Mouse (Mus musculus): ENCODE measurements at regions not wholly inside any gene's neighbourhood (a gene's known extent, or its start where the extent isn't known, plus 50 kb on each side); places are given as distances from the start of the nearest gene placed in this dataset.

- no peak for ATAC-seq (replicated peaks; ENCODE audit: low FRiP score, poor library complexity, severe bottlenecking)
These were observed 203.1 kb upstream of the Gm9833 start for GRCm38 (mm10) chr3:9884691-9885354.

GRCm38 (mm10) chr3:9885565-9885964 lies 202.3 kb upstream of the Gm9833 start:
- no peak for ATAC-seq (replicated peaks; ENCODE audit: low FRiP score, poor library complexity, severe bottlenecking)

GRCm38 (mm10) chr3:9886077-9886476 lies 201.8 kb upstream of the Gm9833 start:
- ATAC-seq (replicated peaks; ENCODE audit: low FRiP score, poor library complexity, severe bottlenecking): no peak

GRCm38 (mm10) chr3:9886765-9887626 lies 200.9 kb upstream of the Gm9833 start:
- ATAC-seq (replicated peaks; ENCODE audit: low FRiP score, poor library complexity, severe bottlenecking): no peak

GRCm38 (mm10) chr3:9887627-9887994 lies 200.3 kb upstream of the Gm9833 start:
- ATAC-seq (replicated peaks; ENCODE audit: low FRiP score, poor library complexity, severe bottlenecking): no peak

GRCm38 (mm10) chr3:9888051-9888450 lies 199.9 kb upstream of the Gm9833 start:
- no peak for ATAC-seq (replicated peaks; ENCODE audit: low FRiP score, poor library complexity, severe bottlenecking)

GRCm38 (mm10) chr3:9892884-9893494 lies 194.9 kb upstream of the Gm9833 start:
- no peak for ATAC-seq (replicated peaks; ENCODE audit: low FRiP score, poor library complexity, severe bottlenecking)

- ATAC-seq (replicated peaks; ENCODE audit: low FRiP score, poor library complexity, severe bottlenecking): no peak
These were observed 192.3 kb upstream of the Gm9833 start for GRCm38 (mm10) chr3:9895396-9896135.

- no peak for ATAC-seq (replicated peaks; ENCODE audit: low FRiP score, poor library complexity, severe bottlenecking)
These were observed 191.6 kb upstream of the Gm9833 start for GRCm38 (mm10) chr3:9896303-9896702.

GRCm38 (mm10) chr3:9901663-9902062 lies 186.2 kb upstream of the Gm9833 start:
- no peak for ATAC-seq (replicated peaks; ENCODE audit: low FRiP score, poor library complexity, severe bottlenecking)

GRCm38 (mm10) chr3:9913357-9913756 lies 174.6 kb upstream of the Gm9833 start:
- ATAC-seq (replicated peaks; ENCODE audit: low FRiP score, poor library complexity, severe bottlenecking): no peak

- no peak for ATAC-seq (replicated peaks; ENCODE audit: low FRiP score, poor library complexity, severe bottlenecking)
These were observed 171.3 kb upstream of the Gm9833 start for GRCm38 (mm10) chr3:9916538-9917106.

GRCm38 (mm10) chr3:9920331-9920730 lies 167.6 kb upstream of the Gm9833 start:
- ATAC-seq (replicated peaks; ENCODE audit: low FRiP score, poor library complexity, severe bottlenecking): no peak

GRCm38 (mm10) chr3:9921730-9922129 lies 166.2 kb upstream of the Gm9833 start:
- ATAC-seq (replicated peaks; ENCODE audit: low FRiP score, poor library complexity, severe bottlenecking): no peak

- ATAC-seq (replicated peaks; ENCODE audit: low FRiP score, poor library complexity, severe bottlenecking): no peak
These were observed 165.3 kb upstream of the Gm9833 start for GRCm38 (mm10) chr3:9922541-9923046.

GRCm38 (mm10) chr3:9924630-9925029 lies 163.3 kb upstream of the Gm9833 start:
- ATAC-seq (replicated peaks; ENCODE audit: low FRiP score, poor library complexity, severe bottlenecking): no peak

- ATAC-seq (replicated peaks; ENCODE audit: low FRiP score, poor library complexity, severe bottlenecking): no peak
These were observed 151.0 kb upstream of the Gm9833 start for GRCm38 (mm10) chr3:9936853-9937441.

- ATAC-seq (replicated peaks; ENCODE audit: low FRiP score, poor library complexity, severe bottlenecking): no peak
These were observed 149.3 kb upstream of the Gm9833 start for GRCm38 (mm10) chr3:9938651-9939050.

- ATAC-seq (replicated peaks; ENCODE audit: low FRiP score, poor library complexity, severe bottlenecking): no peak
These were observed 145.3 kb upstream of the Gm9833 start for GRCm38 (mm10) chr3:9942631-9943030.

All from erythroblast, adult 5-6 weeks (primary cell).